Mouse (Mus musculus): ENCODE results near the gene Iqck.
A peak's percentile ranks its signal among the peaks of the same experiment; 100 is the strongest.

Gene Iqck

GRCm38 (mm10) chr7:118855171-118855876, at the start of gene Iqck:
TSS of gene Iqck (plus strand) at chr7:118855752.
- peak; percentile 91 for DNase-seq

- DNase-seq: no peak
Measured at GRCm38 (mm10) chr7:118806631-118807411, 48.7 kb upstream of the Iqck start.

GRCm38 (mm10) chr7:118807899-118808298, 47.7 kb upstream of the Iqck start:
- peak; percentile 42 for DNase-seq

- peak; percentile 76 for DNase-seq
Measured at GRCm38 (mm10) chr7:118811407-118812106, 44.0 kb upstream of the Iqck start.

- DNase-seq: no peak
Measured at GRCm38 (mm10) chr7:118813592-118813991, 42.0 kb upstream of the Iqck start.

GRCm38 (mm10) chr7:118816275-118816674, 39.3 kb upstream of the Iqck start:
- peak; percentile 54 for DNase-seq

GRCm38 (mm10) chr7:118817741-118818140, 37.8 kb upstream of the Iqck start:
- no peak for DNase-seq

GRCm38 (mm10) chr7:118819666-118820065, 35.9 kb upstream of the Iqck start:
- no peak for DNase-seq

- DNase-seq: peak; percentile 23
Measured at GRCm38 (mm10) chr7:118821356-118821755, 34.2 kb upstream of the Iqck start.

- no peak for DNase-seq
Measured at GRCm38 (mm10) chr7:118821887-118822556, 33.5 kb upstream of the Iqck start.

GRCm38 (mm10) chr7:118824451-118824850, 31.1 kb upstream of the Iqck start:
- DNase-seq: no peak

GRCm38 (mm10) chr7:118827975-118828416, 27.6 kb upstream of the Iqck start:
- DNase-seq: no peak

- no peak for DNase-seq
Measured at GRCm38 (mm10) chr7:118837901-118838300, 17.7 kb upstream of the Iqck start.

- DNase-seq: no peak
Measured at GRCm38 (mm10) chr7:118841030-118841745, 14.4 kb upstream of the Iqck start.

- DNase-seq: no peak
Measured at GRCm38 (mm10) chr7:118841796-118842195, 13.8 kb upstream of the Iqck start.

- no peak for DNase-seq
Measured at GRCm38 (mm10) chr7:118842938-118843337, 12.6 kb upstream of the Iqck start.

GRCm38 (mm10) chr7:118845141-118845540, 10.4 kb upstream of the Iqck start:
- DNase-seq: no peak

GRCm38 (mm10) chr7:118846329-118846728, 9.2 kb upstream of the Iqck start:
- DNase-seq: no peak

- peak; percentile 81 for DNase-seq
Measured at GRCm38 (mm10) chr7:118848796-118849195, 6.8 kb upstream of the Iqck start.

- DNase-seq: no peak
Measured at GRCm38 (mm10) chr7:118849543-118850250, 5.9 kb upstream of the Iqck start.

GRCm38 (mm10) chr7:118850676-118851290, 4.8 kb upstream of the Iqck start:
- DNase-seq: no peak
